Mouse (Mus musculus): ENCODE data around the gene Fbxo7.
A peak's percentile ranks its signal among the peaks of the same experiment; 100 is the strongest.

The Fbxo7 gene

DNA sequence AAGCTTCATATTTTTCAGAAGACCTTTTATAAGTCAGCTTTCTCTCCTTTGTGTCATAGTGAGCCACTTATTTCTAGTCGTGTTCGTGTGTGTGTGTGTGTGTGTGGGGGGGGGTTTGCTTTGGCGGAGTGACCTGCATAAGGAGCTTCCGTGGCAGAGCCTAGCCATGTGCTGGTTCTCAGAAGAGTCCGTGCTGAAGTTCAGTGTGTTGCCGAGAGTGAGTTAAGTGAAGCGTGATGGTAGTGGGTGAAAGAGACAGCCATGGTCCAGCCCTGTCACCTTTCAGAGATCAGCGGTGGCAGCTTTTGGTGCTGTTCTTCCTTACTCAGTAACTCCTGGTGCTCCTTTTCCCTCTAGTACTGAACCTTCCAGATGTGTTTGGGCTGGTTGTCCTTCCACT, 22.3 kb downstream of the Fbxo7 start:
- peak; percentile 24 for DNase-seq

DNA sequence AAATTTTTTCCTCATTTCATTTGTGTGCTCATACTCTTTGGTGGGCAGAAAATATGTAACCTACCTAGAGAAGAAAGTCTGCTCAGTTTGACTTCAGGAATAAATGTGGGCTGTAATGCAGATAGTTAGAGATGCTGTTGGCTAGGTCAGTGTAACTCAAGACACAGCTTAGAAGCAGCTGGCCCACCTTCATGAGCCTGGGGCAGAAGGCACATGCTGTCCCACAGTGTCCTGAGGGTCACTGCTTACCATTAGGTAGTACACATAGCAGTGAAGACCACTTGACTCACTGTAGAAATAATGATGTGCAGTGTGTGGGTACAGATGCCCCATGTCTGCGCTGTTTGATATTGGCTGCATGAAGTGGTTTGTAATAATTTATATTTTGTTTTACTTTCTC, 24.6 kb downstream of the Fbxo7 start:
- DNase-seq, result peak; percentile 1

DNA sequence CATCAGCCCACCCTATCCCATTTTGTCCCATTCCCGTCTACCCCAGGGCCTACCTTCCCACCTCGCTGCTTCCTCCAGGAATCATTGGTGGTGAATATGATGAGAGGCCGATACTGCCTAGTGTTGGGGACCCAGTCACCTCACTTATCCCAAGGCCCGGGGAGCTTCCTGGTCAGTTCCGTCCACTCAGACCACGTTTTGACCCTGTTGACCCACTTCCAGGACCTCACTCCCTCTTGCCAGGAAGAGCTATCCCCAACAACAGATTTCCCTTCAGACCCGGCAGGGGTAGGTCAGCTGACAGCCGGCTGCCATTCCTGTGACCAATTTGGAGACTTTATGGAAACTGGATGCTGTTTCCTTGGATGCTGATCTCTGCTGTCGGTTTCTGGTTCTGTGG, 26.0 kb downstream of the Fbxo7 start:
- peak; percentile 2 for DNase-seq

DNA sequence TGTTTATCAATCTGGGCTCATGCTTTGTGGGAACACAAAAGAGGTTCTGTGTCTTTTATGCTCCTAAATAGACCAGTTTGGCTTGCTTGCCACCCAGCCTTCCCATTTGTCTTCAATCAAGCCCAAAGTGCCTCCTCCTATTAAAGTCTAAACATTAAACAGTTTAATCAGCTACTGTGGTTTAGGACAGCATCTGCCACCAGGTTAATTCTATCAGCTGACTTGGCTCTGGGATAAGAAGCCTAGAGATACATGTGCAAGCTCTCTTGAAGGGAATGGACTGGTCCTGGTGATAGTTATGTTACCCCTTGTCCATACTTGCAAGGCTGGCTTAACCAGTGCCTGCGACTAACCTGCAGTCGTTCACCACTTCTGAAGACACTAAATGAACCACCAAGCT, 28.8 kb downstream of the Fbxo7 start:
- DNase-seq, result peak; percentile 29

DNA sequence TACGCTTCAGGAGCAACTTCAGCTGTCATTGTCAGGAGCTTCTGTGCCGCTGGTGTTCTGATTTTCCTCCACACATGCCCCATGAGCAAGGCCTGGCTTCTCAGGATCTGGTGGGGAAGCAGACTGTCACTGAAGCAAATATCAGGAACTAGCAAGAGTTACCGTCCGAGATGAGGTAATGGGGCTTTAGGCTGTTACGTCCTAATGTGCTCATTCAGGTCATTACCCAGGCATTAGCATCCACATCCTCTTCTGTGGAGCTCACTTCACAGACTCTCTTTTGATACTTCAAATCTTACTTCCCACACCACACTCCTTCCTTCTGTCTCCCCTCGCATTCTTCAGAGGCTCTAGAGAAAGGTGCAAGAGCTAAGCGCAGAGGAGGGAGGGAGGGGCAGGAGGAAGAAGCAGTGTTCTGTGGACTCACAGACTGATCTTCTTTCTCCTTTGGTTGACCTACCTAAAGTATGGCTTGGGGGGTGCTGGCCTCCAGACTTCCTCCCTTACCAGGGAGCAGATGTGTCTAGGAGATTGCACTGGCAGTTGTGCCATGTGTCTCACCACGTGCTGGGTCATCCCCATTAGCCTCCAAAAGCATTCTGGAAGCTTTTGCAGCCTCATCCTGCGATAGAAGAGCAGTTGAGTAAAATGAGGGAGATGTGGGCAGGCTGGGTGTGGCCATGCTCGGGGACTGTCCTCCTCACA, 31.2 kb downstream of the Fbxo7 start:
- peak; percentile 2 for DNase-seq

DNA sequence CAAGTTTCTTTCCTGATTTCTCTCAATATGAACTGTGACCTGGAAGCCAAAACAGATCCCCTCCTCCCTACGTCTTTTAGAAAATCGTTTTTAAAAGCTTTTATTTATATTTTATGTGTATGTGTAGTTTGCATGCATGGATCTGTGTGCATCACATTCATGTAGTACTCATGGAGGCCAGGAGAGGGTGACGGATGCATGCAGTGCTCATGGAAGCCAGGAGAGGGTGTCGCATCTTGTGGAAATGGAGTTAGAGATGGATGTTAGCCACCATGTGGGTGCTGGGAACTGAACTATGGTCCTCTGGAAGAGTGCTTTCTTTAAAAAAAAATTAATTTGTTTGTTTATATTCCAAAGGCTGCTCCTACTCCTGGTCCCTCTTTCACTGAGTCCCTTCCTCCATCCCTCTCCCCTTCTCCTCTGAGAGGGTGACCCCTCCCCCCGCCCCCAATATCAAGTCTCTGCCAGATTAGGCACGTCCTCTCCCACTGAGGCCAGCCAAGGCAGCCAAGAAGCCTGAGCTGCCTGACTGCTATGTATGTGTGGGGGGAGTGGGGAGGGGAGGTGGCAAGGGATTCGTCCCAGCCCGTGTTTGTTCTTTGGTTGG, 34.6 kb downstream of the Fbxo7 start:
- peak; percentile 3 for DNase-seq

DNA sequence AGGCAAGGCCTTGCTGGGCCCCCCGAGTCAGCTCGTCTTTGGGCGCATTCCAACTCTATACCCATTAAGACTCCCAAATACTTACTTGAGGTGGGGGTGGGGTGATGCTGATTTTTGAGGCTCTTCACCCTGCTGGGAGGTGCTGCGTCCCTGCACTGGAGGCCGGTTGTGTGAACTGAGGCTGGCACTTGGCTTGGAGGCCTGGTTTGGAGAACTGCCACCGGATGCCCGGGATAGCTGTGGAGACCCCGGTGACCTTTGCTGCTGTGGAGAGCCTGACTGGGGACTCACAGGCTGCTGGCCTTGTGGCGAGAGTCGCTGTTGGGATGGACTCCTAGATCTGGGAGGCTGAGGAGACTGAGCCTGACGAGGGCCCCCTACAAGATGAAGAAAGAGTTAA, 35.5 kb downstream of the Fbxo7 start:
- peak; percentile 68 for DNase-seq

DNA sequence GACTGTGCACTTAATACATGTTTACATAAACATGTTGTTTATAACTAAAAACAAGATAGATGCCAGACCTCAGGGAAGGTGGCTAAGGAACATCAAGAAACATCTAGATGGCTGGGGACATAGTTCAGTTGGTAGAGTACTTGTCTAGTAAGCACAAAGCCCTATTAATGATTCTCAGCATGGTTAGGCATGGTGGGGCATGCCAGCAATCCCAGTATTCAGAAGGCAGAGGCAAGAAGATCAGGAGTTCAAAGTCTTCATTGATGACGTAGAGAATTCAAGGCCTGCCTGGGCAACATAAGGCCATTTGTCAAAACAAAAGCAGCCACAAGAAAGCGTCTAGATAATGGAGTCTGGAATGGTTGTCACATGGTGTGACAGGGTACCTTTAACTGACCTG, 35.9 kb downstream of the Fbxo7 start:
- peak; percentile 64 for DNase-seq

DNA sequence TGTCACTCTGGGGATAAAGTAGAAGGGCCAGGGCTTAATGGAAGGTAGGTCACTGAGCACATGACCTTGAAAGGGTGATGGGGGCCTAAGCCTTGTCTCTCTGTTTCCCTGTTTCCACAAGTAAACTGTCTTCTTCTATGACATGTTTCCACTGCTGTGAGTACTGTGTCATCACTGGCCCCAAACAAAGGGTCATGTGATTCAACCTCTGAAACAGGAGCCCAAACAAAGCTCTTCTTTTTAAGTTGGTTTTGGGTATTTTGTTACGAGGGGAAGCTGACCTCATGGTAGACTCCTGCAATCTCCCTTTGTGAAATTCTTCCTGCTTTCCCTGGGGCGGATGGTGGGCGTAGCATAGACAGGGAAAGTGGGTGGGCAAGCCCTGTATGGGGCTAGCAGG, 38.5 kb downstream of the Fbxo7 start:
- DNase-seq, result peak; percentile 2

DNA sequence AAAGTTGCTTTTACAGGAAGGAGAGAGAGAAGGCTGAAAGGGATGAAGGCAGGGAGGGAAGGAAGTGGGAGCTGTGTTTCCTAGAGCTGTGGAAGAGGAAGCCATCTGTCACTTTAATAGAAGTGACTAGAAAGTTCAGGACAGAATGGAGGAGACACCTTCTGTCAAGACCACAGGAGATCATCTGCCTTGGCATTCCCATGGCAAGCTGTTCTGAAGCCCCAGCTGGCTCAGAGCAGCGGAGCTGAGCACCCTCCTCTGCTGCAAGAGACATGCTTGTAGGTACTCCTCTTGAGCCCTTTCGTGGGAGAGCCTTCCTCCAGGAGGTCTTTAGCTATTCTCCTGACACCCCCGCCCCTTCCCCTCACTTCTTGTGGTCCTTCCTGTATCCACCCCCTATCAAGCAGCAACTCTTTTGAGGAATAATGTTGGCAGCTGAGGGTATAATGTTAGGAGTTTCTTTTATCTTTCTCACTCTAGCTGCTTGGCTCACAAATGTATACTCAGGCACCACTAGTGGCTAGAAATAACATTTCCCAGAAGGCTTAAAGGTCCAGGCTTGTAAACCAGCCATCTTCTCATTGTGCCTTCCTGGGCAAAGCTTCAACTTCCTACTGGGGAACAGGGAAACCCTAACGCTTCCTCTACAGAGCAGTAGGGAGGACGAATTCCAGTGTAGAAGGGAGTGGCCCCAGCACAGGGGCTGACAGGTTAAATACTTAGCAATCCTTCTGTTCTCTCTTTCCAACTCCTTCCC, 40.7 kb downstream of the Fbxo7 start:
- DNase-seq, result no peak

DNA sequence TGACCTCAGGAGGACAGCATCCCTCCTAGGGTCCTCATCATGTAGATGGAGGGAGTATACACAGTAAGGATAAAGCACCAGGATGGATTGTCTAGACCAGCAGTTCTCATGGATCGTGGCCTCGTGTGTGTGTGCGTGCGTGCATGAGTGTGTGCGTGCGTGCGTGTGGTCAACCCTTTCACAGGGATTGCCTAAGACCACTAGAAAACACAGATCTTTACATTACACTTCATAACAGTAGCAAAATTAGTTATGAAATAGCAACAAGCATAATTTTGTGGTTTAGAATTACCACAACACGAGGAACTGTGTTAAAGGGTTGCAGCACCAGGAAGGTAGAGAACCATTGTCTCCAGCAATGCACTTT, 41.2 kb downstream of the Fbxo7 start:
- peak; percentile 1 for DNase-seq

DNA sequence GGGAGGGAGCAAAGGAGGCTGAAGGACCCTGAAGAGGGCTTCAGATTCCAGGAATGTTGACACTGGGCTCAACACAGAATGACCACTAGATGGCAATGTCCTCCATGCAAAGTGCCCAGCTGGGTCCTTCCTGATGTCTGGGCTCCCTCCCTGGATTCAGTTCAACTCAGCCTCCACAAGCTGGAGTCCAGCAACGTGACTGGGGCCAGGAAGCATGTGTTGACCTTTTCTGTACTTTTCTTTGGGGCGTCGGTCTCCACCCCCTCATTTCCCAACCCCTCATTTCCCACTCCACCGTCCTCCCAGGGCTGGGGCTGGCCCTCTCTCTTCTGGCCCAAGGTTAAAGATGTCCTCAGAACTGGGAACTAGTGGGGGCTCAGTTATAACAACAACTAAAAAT, 43.2 kb downstream of the Fbxo7 start:
- DNase-seq, result peak; percentile 87

DNA sequence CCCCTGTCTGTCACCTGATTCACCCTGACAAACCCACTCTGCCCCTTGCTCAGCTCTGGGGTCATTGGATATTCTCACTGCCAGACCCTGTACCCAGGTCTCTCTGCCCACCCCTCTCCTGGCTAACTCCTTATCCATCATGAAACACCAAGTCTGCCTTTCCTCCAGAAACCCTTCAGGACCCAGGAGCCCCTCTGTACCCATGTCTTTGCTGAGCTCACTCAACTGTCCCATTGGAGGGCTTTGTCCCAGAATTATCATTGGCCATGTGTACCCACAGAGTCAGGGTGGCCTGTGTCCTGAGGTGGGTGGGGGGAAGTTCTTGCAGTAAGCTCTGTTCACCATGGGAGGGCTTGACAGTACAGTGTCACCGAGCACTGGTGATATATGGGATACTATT, 43.9 kb downstream of the Fbxo7 start:
- DNase-seq, result no peak

DNA sequence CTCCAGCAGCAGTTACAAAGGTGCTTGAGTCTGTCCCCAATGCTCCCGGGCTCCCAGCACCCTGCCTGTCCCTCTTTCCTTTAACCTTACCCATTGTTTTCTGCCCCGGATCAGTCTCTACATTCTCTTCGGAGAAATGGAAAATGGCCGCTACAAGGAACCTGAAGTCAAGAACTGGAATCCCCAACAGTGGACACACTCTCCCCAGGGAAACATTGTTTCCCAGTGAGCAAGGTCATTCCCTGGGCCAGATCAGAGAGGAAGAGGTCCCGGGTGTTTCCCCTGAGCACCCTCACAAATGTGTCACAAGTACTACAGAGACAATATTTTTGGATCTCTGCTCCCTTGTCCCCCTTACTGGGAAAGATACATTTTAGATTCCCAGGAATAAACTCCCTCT, 44.9 kb downstream of the Fbxo7 start:
- no peak for DNase-seq

DNA sequence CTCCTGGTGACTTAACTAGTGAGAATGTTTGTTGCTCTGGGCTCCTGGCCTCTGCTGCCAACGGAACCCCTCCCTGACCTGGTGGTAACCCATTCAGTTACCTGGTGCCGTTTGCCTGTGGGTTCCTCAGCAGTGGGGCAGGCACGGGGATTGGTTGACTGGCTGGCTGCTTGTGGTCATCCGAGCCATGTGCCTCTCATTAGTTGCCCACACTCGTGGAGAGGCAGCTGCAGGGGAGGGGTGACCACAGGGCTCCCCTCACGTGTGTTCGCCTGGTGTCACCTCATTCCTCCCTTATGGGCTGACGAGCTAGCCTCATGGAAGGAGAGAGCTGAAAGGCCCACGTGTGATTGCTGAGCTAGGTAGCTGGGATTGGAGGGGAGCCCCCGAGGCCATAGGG, 46.1 kb downstream of the Fbxo7 start:
- no peak for DNase-seq

DNA sequence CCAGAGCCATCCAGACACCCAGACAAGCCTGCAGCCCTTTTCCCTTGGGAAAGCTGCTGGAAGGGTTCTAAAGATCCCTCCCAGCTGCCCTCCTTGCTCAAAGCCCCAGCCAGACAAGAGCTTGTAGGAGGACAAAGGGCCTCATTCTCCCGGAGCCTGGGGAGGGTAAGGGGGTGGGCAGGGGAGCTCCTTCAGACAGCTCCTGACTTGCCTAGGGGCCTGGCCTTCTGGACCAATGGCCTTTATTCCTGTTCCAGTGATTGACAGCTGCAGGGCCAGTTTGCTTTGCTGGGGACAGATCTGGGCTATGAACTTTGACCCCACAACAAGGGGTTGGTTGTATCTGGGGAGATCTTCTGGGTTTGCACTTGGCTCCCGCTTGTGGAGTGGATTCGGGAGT, 47.6 kb downstream of the Fbxo7 start:
- DNase-seq, result peak; percentile 53

DNA sequence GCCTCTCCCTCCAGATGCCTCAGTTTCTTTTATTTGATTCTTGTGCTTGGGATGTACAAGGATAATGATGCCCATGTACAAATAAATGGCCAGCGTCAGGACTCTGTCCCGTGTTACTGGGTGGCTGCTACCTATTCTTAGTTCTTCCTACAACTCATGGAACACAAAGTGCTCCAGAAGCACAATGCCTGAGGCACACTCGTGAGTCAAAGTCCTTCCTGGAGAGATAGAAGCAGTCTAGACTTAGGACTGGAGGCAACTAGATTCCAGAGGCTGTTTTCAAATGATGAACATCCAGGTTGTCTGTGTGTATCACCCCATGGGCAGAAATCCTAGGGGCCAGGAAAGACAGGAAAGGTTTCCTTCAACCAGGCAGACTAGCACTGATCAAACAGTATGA, 49.0 kb downstream of the Fbxo7 start:
- DNase-seq, result no peak

DNA sequence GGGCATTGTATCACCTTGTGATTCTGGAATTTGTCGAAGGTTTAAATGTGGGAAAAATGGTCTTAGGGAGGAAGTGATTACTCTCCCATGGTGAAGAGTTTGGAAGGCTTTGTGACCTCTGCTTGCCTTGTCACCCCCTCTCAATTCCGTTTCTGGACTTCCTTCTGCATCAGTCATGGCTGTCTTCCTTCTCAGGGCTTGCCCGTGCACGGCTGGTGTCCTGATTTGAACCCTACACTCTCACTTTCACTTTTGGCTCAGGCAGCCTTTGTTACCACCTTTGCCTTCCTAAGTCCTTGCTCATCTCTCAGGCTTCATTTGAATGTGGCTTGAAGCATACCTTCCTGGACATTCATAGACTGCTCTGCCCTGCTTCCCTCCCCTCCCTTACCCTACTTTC, 52.4 kb downstream of the Fbxo7 start:
- no peak for DNase-seq

DNA sequence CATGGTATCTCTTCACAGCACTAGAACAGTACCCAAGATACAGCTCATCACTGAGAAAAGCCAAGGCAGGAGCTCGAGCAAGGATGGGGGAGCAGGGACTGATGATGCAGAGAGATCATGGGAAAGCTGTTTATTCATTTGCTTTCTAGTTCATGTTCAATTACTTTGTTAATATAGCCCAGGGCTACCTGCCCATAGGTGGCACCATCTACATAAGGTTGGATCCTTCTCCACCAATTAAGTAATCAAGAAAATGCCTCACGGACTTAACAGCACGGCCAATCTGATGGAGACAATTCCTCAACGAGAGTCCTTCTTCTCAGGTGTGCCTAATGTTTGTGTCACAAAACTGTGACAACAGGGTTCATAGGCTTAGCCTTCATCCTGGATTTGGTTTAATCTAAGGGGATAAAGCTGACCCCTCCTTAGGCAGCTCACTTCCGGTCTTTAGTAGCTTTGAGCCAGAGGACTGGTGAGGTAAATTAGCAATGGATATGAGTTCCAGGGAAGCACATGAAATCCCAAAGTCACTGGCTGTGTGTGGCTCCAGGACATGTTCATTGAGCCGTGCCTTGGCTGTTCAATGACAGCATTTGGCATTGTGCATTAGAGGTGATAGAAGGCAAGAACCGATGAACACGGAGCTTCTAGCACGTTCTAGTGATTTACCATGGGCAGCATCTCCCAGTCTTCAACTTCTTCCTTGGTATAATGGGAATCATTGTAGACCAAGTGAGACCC, 53.4 kb downstream of the Fbxo7 start:
- peak; percentile 71 for DNase-seq

DNA sequence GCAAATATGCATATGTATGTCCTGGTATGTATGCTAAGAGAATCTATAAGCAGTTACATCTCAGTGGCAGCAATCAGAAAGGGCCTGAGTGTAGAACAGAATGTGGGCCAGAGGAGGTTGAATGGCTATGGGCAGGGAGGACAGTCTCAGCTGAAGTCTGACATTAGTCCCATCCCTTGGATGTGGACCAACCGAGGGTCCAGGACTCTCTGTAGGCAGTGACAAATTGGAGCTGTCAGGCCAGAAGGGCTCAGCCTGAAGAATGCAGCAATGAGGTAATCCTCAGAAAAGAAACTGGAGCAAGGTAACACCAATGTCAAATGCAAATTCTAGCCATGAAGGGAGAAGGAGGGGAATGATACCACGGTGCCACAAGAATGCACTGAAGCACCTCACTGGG, 55.5 kb downstream of the Fbxo7 start:
- no peak for DNase-seq

DNA sequence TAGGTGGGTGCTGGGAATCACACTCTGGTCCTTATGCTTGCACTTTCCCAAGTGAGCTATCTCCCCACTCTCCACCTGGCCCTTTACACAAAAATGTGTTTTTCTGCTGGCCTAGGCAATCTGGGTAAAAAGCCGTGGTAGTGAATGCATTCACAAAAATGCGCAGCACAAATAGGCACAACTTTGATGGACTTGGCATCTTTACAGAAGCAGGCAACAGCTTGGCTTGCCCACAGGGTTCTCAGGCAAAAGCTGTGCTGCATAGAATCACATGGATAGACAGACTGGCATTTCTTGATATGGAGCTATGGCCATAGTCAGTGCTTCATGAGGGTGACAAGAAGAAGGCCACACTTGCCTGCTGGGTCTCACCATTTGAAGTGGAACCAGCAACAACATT, 57.0 kb downstream of the Fbxo7 start:
- DNase-seq, result no peak

DNA sequence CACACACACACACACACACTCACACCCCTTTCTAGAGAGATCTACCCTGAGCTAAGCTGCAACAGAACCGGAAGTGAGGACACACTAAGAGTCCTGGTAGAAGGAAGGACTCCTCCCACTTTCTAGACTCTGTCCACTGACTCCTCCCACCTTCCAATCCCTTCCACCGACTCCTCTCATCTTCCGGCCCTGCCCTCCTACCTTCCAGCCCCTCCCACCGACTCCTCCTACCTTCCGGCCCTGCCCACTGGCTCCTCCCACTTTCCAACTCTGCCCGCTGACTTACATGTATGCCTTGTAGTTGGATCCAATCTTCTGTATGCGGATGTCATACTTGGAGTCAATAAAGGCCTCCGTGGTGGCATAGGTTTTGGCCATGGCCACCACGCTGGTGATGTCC, 58.1 kb downstream of the Fbxo7 start:
- no peak for DNase-seq

DNA sequence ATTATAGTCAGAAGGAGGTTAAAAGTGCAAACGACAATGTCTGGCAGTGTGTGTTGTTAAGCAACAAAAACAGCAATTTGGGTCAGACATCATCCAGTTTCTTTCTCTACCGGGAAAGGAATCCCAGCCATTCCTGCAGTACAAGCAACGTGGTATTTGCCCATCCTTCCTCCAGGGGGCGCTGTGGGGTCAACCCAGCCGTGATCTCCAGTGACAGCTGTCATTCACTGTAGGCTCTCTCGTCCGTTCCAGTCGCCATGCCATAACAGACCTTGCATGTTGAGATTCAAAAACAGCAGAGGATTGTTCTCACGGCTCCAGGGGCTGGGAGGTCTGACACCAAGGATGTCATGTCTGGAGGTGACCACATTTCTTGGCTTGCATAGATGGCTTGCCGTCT, 70.1 kb downstream of the Fbxo7 start:
- peak; percentile 40 for DNase-seq

All from kidney, adult 18-20 months (tissue).